Mouse (Mus musculus): Measurements from ENCODE around the gene Rhog. TPM values are rescaled to one million over a fixed set of nuclear protein-coding genes. Genes with fewer than 3 reads are reported as not detected.
A peak's percentile ranks its signal among the peaks of the same experiment; 100 is the strongest.

Gene Rhog
- polyA plus RNA-seq, 2 experiments = 31.4 to 53.4 TPM

- peaks cover 0 to 2% of the 10 kb centered on the region in 2 experiments; a peak in 1 of 4 replicates for H3K4me1 ChIP-seq (replicated peaks; ENCODE audit: control insufficient read depth in 2 of 2, insufficient read depth in 2 of 2, low read length in 1 of 2)
- no peak overlapping the region for H3K9ac ChIP-seq (replicated peaks)
- WGBS (ENCODE audit: insufficient replicate concordance) = 71% methylated on average over 5 of the region's 5 CpGs
- ATAC-seq (ENCODE audit: insufficient read depth) (no peak), DNase-seq (ENCODE audit: low read depth in 3 of 3, low spot score in 3 of 3) (no peak)
- H3K4me3 ChIP-seq (ENCODE audit: insufficient read depth in 1 of 2, low read depth in 2 of 2, low read length in 2 of 2) = no peak overlapping the region
- peak overlapping the region; percentile 82 for H3K4me2 ChIP-seq (ENCODE audit: low read depth)
- H3K36me3 ChIP-seq (replicated peaks; ENCODE audit: control insufficient read depth, insufficient read depth, low read depth) = no peaks in the 10 kb centered on the region
- TF ChIP-seq CTCF (IDR thresholded peaks at IDR 0.05; ENCODE audit: low read depth) (no peak), EP300 (IDR thresholded peaks at IDR 0.05; ENCODE audit: low read depth) (no peak)
- no peak overlapping the region for H3K27ac ChIP-seq
- no peaks in the 10 kb centered on the region for H3K9me3 ChIP-seq (ENCODE audit: control insufficient read depth, low read length)
- no peaks in the 10 kb centered on the region for H3K27me3 ChIP-seq (ENCODE audit: control insufficient read depth, insufficient read depth, low read length)
Measured at GRCm38 (mm10) chr7:102223883-102224738, 31.7 kb downstream of the Rhog start.

- Histone ChIP-seq H3K4me1 (replicated peaks; ENCODE audit: control insufficient read depth in 2 of 2, insufficient read depth in 2 of 2, low read length in 1 of 2) (peaks cover 0 to 2% of the 10 kb centered on the region in 2 experiments; a peak in 1 of 4 replicates), H3K9me3 (ENCODE audit: control insufficient read depth, low read length) (no peaks in the 10 kb centered on the region), H3K4me2 (ENCODE audit: low read depth) (peak overlapping the region; percentile 82), H3K36me3 (replicated peaks; ENCODE audit: control insufficient read depth, insufficient read depth, low read depth) (no peaks in the 10 kb centered on the region), H3K9ac (replicated peaks) (peak overlapping the region; percentile 73), H3K27me3 (ENCODE audit: control insufficient read depth, insufficient read depth, low read length) (no peaks in the 10 kb centered on the region), H3K27ac (no peak overlapping the region), H3K4me3 (ENCODE audit: insufficient read depth in 1 of 2, low read depth in 2 of 2, low read length in 2 of 2) (peak overlapping the region; percentile 69 to 91)
- TF ChIP-seq CTCF (IDR thresholded peaks at IDR 0.05; ENCODE audit: low read depth) (no peak), EP300 (IDR thresholded peaks at IDR 0.05; ENCODE audit: low read depth) (no peak)
- 3% methylated on average over 31 of the region's 31 CpGs for WGBS (ENCODE audit: insufficient replicate concordance)
- DNase-seq (ENCODE audit: low read depth in 3 of 3, low spot score in 3 of 3) (peak in 1 of 3 experiments; percentile 41), ATAC-seq (ENCODE audit: insufficient read depth) (peak; percentile 73)
Measured at GRCm38 (mm10) chr7:102222830-102223556, 32.9 kb downstream of the Rhog start.

DNA sequence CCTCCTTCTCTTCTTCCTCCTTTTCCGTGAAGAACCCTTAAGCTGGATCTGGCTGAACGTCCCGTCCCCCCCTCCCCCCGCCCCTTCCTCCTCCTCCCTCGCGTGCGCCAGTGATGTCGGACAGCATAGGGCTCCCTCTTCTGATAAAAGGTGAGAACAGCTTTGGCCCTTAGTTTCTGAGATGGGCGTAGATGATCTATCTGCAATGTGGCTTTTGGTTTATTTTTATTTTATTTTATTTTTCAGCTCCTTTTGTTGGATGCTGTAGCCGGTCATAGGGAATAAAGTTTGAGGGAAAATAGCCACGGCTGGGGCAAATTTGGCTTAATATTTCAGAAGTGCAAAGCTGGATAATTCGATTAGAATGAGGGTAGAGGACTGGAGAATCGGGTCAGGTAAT, 33.5 kb downstream of the Rhog start:
- Histone ChIP-seq H3K4me3 (ENCODE audit: insufficient read depth in 1 of 2, low read depth in 2 of 2, low read length in 2 of 2) (peak overlapping the region; percentile 69 to 91; a peak in 3 of 4 replicates), H3K36me3 (replicated peaks; ENCODE audit: control insufficient read depth, insufficient read depth, low read depth) (no peaks in the 10 kb centered on the region), H3K27me3 (ENCODE audit: control insufficient read depth, insufficient read depth, low read length) (no peaks in the 10 kb centered on the region), H3K27ac (no peak overlapping the region), H3K4me1 (replicated peaks; ENCODE audit: control insufficient read depth in 2 of 2, insufficient read depth in 2 of 2, low read length in 1 of 2) (peaks cover 0 to 2% of the 10 kb centered on the region in 2 experiments; a peak in 1 of 4 replicates), H3K4me2 (ENCODE audit: low read depth) (peak overlapping the region; percentile 82), H3K9me3 (ENCODE audit: control insufficient read depth, low read length) (no peaks in the 10 kb centered on the region), H3K9ac (replicated peaks) (peak overlapping the region; percentile 73)
- WGBS (ENCODE audit: insufficient replicate concordance) = 0% methylated on average over 10 of the region's 13 CpGs
- TF ChIP-seq CTCF (IDR thresholded peaks at IDR 0.05; ENCODE audit: low read depth) = peak; percentile 62
- no peak for TF ChIP-seq EP300 (IDR thresholded peaks at IDR 0.05; ENCODE audit: low read depth)
- no peak for DNase-seq (ENCODE audit: low read depth in 3 of 3, low spot score in 3 of 3)
- peak; percentile 53; the same call in 1 of the 2 replicates for ATAC-seq (ENCODE audit: insufficient read depth)

DNA sequence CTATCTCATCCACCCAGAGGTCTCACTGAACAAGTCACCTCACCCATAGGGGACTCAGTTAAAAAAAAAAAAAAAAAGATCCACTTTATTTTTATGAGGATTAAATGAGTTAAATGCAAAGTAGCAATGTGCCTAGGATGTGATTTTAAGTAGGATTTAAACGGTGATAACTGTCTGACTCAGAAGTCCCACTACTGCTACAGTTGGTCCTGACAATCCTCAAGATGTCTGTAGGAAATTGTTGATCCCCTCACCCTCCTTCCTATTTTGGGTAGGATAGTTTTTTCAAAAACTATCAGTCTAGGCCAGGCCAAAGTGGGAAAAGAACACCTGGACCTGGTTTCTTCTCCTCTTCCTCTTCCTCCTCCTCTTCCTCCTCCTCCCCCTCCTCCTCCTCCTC, 34.0 kb downstream of the Rhog start:
- Histone ChIP-seq H3K9ac (replicated peaks) (no peak overlapping the region), H3K27ac (no peak overlapping the region), H3K4me3 (ENCODE audit: insufficient read depth in 1 of 2, low read depth in 2 of 2, low read length in 2 of 2) (no peak overlapping the region), H3K4me2 (ENCODE audit: low read depth) (peak overlapping the region; percentile 82), H3K4me1 (replicated peaks; ENCODE audit: control insufficient read depth in 2 of 2, insufficient read depth in 2 of 2, low read length in 1 of 2) (peaks cover 0 to 2% of the 10 kb centered on the region in 2 experiments; a peak in 1 of 4 replicates), H3K36me3 (replicated peaks; ENCODE audit: control insufficient read depth, insufficient read depth, low read depth) (no peaks in the 10 kb centered on the region), H3K27me3 (ENCODE audit: control insufficient read depth, insufficient read depth, low read length) (no peaks in the 10 kb centered on the region), H3K9me3 (ENCODE audit: control insufficient read depth, low read length) (no peaks in the 10 kb centered on the region)
- DNase-seq (ENCODE audit: low read depth in 3 of 3, low spot score in 3 of 3) (no peak), ATAC-seq (ENCODE audit: insufficient read depth) (no peak)
- 32% methylated on average over 1 of the region's 1 CpGs for WGBS (ENCODE audit: insufficient replicate concordance)
- TF ChIP-seq CTCF (IDR thresholded peaks at IDR 0.05; ENCODE audit: low read depth) (no peak), EP300 (IDR thresholded peaks at IDR 0.05; ENCODE audit: low read depth) (no peak)

DNA sequence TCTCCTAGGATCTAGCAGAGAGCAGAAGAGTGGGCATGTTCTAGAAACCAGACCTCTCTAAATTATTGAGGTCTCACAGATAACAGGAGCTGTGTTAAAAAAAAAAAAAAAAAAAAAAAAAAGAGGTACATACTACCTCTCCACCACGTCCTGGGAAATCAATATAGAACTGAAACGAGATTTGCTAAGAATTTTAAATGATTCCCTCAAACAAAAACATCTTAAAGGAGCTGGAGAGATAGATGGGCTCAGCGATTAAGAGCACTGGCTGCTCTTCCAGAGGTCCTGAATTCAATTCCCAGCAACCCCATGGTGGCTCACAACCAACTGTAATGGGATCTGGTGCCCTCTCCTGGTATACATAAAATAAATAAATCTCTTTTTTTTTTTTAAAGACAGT, 44.8 kb downstream of the Rhog start:
- ATAC-seq (ENCODE audit: insufficient read depth) (no peak), DNase-seq (ENCODE audit: low read depth in 3 of 3, low spot score in 3 of 3) (no peak)
- Histone ChIP-seq H3K4me1 (replicated peaks; ENCODE audit: control insufficient read depth in 2 of 2, insufficient read depth in 2 of 2, low read length in 1 of 2) (peaks cover 14 to 17% of the 10 kb centered on the region in 2 experiments), H3K4me3 (ENCODE audit: insufficient read depth in 1 of 2, low read depth in 2 of 2, low read length in 2 of 2) (peak overlapping the region; percentile 90 to 91), H3K27ac (peak overlapping the region; percentile 77), H3K36me3 (replicated peaks; ENCODE audit: control insufficient read depth, insufficient read depth, low read depth) (no peaks in the 10 kb centered on the region), H3K9me3 (ENCODE audit: control insufficient read depth, low read length) (no peaks in the 10 kb centered on the region), H3K27me3 (ENCODE audit: control insufficient read depth, insufficient read depth, low read length) (no peaks in the 10 kb centered on the region), H3K9ac (replicated peaks) (peak overlapping the region; percentile 72), H3K4me2 (ENCODE audit: low read depth) (peak overlapping the region; percentile 80)
- TF ChIP-seq CTCF (IDR thresholded peaks at IDR 0.05; ENCODE audit: low read depth) (no peak), EP300 (IDR thresholded peaks at IDR 0.05; ENCODE audit: low read depth) (no peak)
- 55% methylated on average over 3 of the region's 3 CpGs for WGBS (ENCODE audit: insufficient replicate concordance)
